Mouse (Mus musculus): ENCODE results near the gene Pnldc1. TPM values are rescaled to one million over a fixed set of nuclear protein-coding genes. Genes with fewer than 3 reads are reported as not detected.

The Pnldc1 gene
- total and polyA plus RNA-seq, 2 experiments from 2014 or later = 0.90 to 1.2 TPM

- DNase-seq (no peak), ATAC-seq (no peak)
- Histone ChIP-seq H3K27ac (ENCODE audit: low read depth, low read length) (no peak overlapping the region), H3K9me3 (ENCODE audit: low read length) (no peaks in the 10 kb centered on the region), H3K4me2 (ENCODE audit: low read depth) (no peak overlapping the region), H3K9ac (no peak overlapping the region), H3K27me3 (ENCODE audit: insufficient read depth, low read length) (no peaks in the 10 kb centered on the region), H3K4me3 (ENCODE audit: low read depth, low read length) (no peak overlapping the region), H3K36me3 (ENCODE audit: insufficient read depth) (peaks cover 60% of the 10 kb centered on the region), H3K4me1 (ENCODE audit: insufficient read depth) (no peaks in the 10 kb centered on the region)
- 93% methylated on average over 3 of the region's 3 CpGs for WGBS
- TF ChIP-seq CTCF (IDR thresholded peaks at IDR 0.05; ENCODE audit: low read depth) = no peak
These were observed 15.0 kb upstream of the Pnldc1 start for GRCm38 (mm10) chr17:12925001-12925400.

GRCm38 (mm10) chr17:12921073-12921472 is 11.0 kb upstream of the Pnldc1 start:
- Histone ChIP-seq H3K9ac (no peak overlapping the region), H3K4me2 (ENCODE audit: low read depth) (no peak overlapping the region), H3K36me3 (ENCODE audit: insufficient read depth) (peaks cover 66% of the 10 kb centered on the region), H3K27me3 (ENCODE audit: insufficient read depth, low read length) (no peaks in the 10 kb centered on the region), H3K27ac (ENCODE audit: low read depth, low read length) (no peak overlapping the region), H3K9me3 (ENCODE audit: low read length) (no peaks in the 10 kb centered on the region), H3K4me3 (ENCODE audit: low read depth, low read length) (no peak overlapping the region), H3K4me1 (ENCODE audit: insufficient read depth) (0 out of 2 replicates have a peak, but pooled peaks cover 4% of the 10 kb centered on the region)
- WGBS = 88% methylated on average over 1 of the region's 1 CpGs
- no peak for DNase-seq
- TF ChIP-seq CTCF (IDR thresholded peaks at IDR 0.05; ENCODE audit: low read depth) = no peak
- ATAC-seq = no peak

GRCm38 (mm10) chr17:12916588-12917380 is 6.8 kb upstream of the Pnldc1 start:
- no peaks in the 10 kb centered on the region for H3K9me3 ChIP-seq (ENCODE audit: low read length)
- DNase-seq (no peak), ATAC-seq (peak; percentile 34)
- peaks cover 51% of the 10 kb centered on the region for H3K36me3 ChIP-seq (ENCODE audit: insufficient read depth)
- 0 out of 2 replicates have a peak, but pooled peaks cover 4% of the 10 kb centered on the region for H3K4me1 ChIP-seq (ENCODE audit: insufficient read depth)
- no peak for TF ChIP-seq CTCF (IDR thresholded peaks at IDR 0.05; ENCODE audit: low read depth)
- H3K27ac ChIP-seq (ENCODE audit: low read depth, low read length) = peak overlapping the region; percentile 91
- H3K4me3 ChIP-seq (ENCODE audit: low read depth, low read length) = peak overlapping the region; percentile 70
- WGBS = 1% methylated on average over 40 of the region's 40 CpGs
- H3K27me3 ChIP-seq (ENCODE audit: insufficient read depth, low read length) = no peaks in the 10 kb centered on the region
- H3K9ac ChIP-seq = peak overlapping the region; percentile 99
- H3K4me2 ChIP-seq (ENCODE audit: low read depth) = peak overlapping the region; percentile 53

- no peak for TF ChIP-seq CTCF (IDR thresholded peaks at IDR 0.05; ENCODE audit: low read depth)
- H3K36me3 ChIP-seq (ENCODE audit: insufficient read depth) = peaks cover 50% of the 10 kb centered on the region
These were observed 6.0 kb upstream of the Pnldc1 start, which contains the start of gene Mrpl18 for GRCm38 (mm10) chr17:12915881-12916583. Gene Mrpl18, minus strand, starts transcription at chr17:12916345.

GRCm38 (mm10) chr17:12915488-12915880 is 5.5 kb upstream of the Pnldc1 start, which contains the start of gene Tcp1:
Gene Tcp1, plus strand, starts transcription at chr17:12915701.
- TF ChIP-seq CTCF (IDR thresholded peaks at IDR 0.05; ENCODE audit: low read depth) = no peak
- ATAC-seq = no peak
- H3K27me3 ChIP-seq (ENCODE audit: insufficient read depth, low read length) = no peaks in the 10 kb centered on the region
- peak within 1 kb of the TSS; percentile 99 for H3K9ac ChIP-seq
- 2% methylated on average over 18 of the region's 18 CpGs for WGBS
- peaks cover 49% of the 10 kb centered on the region for H3K36me3 ChIP-seq (ENCODE audit: insufficient read depth)
- no peaks in the 10 kb centered on the region for H3K9me3 ChIP-seq (ENCODE audit: low read length)
- 0 out of 2 replicates have a peak, but pooled peaks cover 4% of the 10 kb centered on the region for H3K4me1 ChIP-seq (ENCODE audit: insufficient read depth)
- peak within 1 kb of the TSS; percentile 91 for H3K27ac ChIP-seq (ENCODE audit: low read depth, low read length)
- H3K4me3 ChIP-seq (ENCODE audit: low read depth, low read length) = peak within 1 kb of the TSS; percentile 70
- DNase-seq = peak; percentile 10
- H3K4me2 ChIP-seq (ENCODE audit: low read depth) = peak within 1 kb of the TSS; percentile 62

More at GRCm38 (mm10) chr17:12915881-12916583, 6.0 kb upstream of the Pnldc1 start, which contains the start of gene Mrpl18:
- peak within 1 kb of the TSS; percentile 70 for H3K4me3 ChIP-seq (ENCODE audit: low read depth, low read length)
- WGBS = 2% methylated on average over 56 of the region's 56 CpGs
- no peaks in the 10 kb centered on the region for H3K9me3 ChIP-seq (ENCODE audit: low read length)
- H3K27me3 ChIP-seq (ENCODE audit: insufficient read depth, low read length) = no peaks in the 10 kb centered on the region
- peak within 1 kb of the TSS; percentile 99 for H3K9ac ChIP-seq
- H3K4me2 ChIP-seq (ENCODE audit: low read depth) = peak within 1 kb of the TSS; percentile 62
- H3K4me1 ChIP-seq (ENCODE audit: insufficient read depth) = 0 out of 2 replicates have a peak, but pooled peaks cover 4% of the 10 kb centered on the region
- ATAC-seq (peak; percentile 98), DNase-seq (peak; percentile 100)
- peak within 1 kb of the TSS; percentile 91 for H3K27ac ChIP-seq (ENCODE audit: low read depth, low read length)

- H3K27ac ChIP-seq (ENCODE audit: low read depth, low read length) = no peak overlapping the region
- H3K4me1 ChIP-seq (ENCODE audit: insufficient read depth) = no peaks in the 10 kb centered on the region
- H3K9ac ChIP-seq = no peak overlapping the region
- no peak overlapping the region for H3K4me2 ChIP-seq (ENCODE audit: low read depth)
- DNase-seq (no peak), ATAC-seq (no peak)
- no peaks in the 10 kb centered on the region for H3K27me3 ChIP-seq (ENCODE audit: insufficient read depth, low read length)
- H3K4me3 ChIP-seq (ENCODE audit: low read depth, low read length) = no peak overlapping the region
- no peak for TF ChIP-seq CTCF (IDR thresholded peaks at IDR 0.05; ENCODE audit: low read depth)
- H3K36me3 ChIP-seq (ENCODE audit: insufficient read depth) = peaks cover 44% of the 10 kb centered on the region
- no peaks in the 10 kb centered on the region for H3K9me3 ChIP-seq (ENCODE audit: low read length)
- 88% methylated on average over 8 of the region's 8 CpGs for WGBS
These were observed 361 bp upstream of the Pnldc1 start for GRCm38 (mm10) chr17:12910391-12910790.

All from forebrain, postnatal 0 days (tissue).